Mouse (Mus musculus): ENCODE results near the gene Lysmd4. TPM values are rescaled to one million over a fixed set of nuclear protein-coding genes. Genes with fewer than 3 reads are reported as not detected.

Lysmd4 gene
- total and polyA plus RNA-seq, 3 experiments = 5.2 to 7.9 TPM; not detected in 1

DNA sequence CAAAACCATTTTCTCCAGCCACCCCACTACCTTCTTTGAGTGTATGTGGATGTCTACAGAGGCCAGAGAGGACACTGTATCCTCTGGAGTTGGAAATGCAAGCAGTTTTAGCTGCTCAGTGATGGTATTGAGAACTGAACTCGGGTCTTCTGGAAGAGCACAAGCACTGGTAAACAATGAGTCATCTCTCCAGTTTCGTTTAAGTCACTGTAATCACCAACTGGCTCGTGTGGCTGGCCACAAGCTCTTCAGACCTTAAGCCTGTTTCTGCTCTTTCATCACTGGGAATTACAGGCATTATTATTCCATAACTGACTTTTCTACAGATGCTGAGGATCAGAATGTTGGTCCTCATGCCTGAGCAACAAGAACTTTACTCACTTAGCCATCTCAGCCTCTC lies 82.6 kb downstream of the Lysmd4 start:
- no peak overlapping the region for H3K4me3 ChIP-seq (ENCODE audit: control insufficient read depth in 1 of 2, insufficient read depth in 1 of 2, low read depth in 2 of 2, low read length in 2 of 2)
- no peaks in the 10 kb centered on the region for H3K79me2 ChIP-seq (ENCODE audit: control insufficient read depth, insufficient read depth, low read length, poor library complexity)
- TF ChIP-seq NELFE (IDR thresholded peaks at IDR 0.05; ENCODE audit: low read depth, low read length) (no peak), USF1 (IDR thresholded peaks at IDR 0.05; ENCODE audit: low read depth, low read length) (no peak), TAL1 (IDR thresholded peaks at IDR 0.05; ENCODE audit: low read length) (no peak), NRF1 (IDR thresholded peaks at IDR 0.05; ENCODE audit: insufficient read depth, low read depth, low read length, poor library complexity, severe bottlenecking) (no peak), GATA1 (IDR thresholded peaks at IDR 0.05; ENCODE audit: low read depth, low read length) (no peak), HCFC1 (IDR thresholded peaks at IDR 0.05; ENCODE audit: low read depth, low read length) (no peak), EP300 (IDR thresholded peaks at IDR 0.05; ENCODE audit: low read depth in 1 of 2, low read length in 2 of 2) (no peak), MAZ (IDR thresholded peaks at IDR 0.05; ENCODE audit: low read depth, low read length) (no peak), KAT2A (conservative IDR thresholded peaks at IDR 0.05; ENCODE audit: low read depth, low read length) (no peak), POLR2AphosphoS2 (IDR thresholded peaks at IDR 0.05; ENCODE audit: low read length) (no peak), ELF1 (IDR thresholded peaks at IDR 0.05; ENCODE audit: low read depth, low read length) (no peak), ZNF384 (IDR thresholded peaks at IDR 0.05; ENCODE audit: low read depth, low read length) (no peak), GABPA (IDR thresholded peaks at IDR 0.05; ENCODE audit: low read depth, low read length) (no peak), CTCF (IDR thresholded peaks at IDR 0.05 in 2 of 3, conservative IDR thresholded peaks at IDR 0.05 in 1 of 3; ENCODE audit: control insufficient read depth in 1 of 3, insufficient read depth in 1 of 3, low read depth in 2 of 3, low read length in 3 of 3, poor library complexity in 1 of 3, severe bottlenecking in 1 of 3) (no peak)
- H3K27me3 ChIP-seq (ENCODE audit: control insufficient read depth in 1 of 2, insufficient read depth in 2 of 2, low read length in 2 of 2) = no peaks in the 10 kb centered on the region
- H3K4me1 ChIP-seq (ENCODE audit: control insufficient read depth in 1 of 2, insufficient read depth in 2 of 2, low read length in 2 of 2) = peaks cover 0 to 14% of the 10 kb centered on the region in 2 experiments; a peak in 2 of 4 replicates
- DNase-seq (ENCODE audit: low read depth, low spot score) = no peak
- H3K36me3 ChIP-seq (ENCODE audit: control insufficient read depth in 1 of 2, insufficient read depth in 2 of 2, low read length in 2 of 2) = peaks cover 0 to 13% of the 10 kb centered on the region in 2 experiments; a peak in 3 of 4 replicates
- H3K27ac ChIP-seq (ENCODE audit: control insufficient read depth, low read depth, low read length) = no peak overlapping the region
- H3K9ac ChIP-seq (ENCODE audit: control insufficient read depth, low read depth, low read length, poor library complexity, severe bottlenecking) = no peak overlapping the region
- no peaks in the 10 kb centered on the region for H3K9me3 ChIP-seq (replicated peaks; ENCODE audit: insufficient read depth, low read length)

DNA sequence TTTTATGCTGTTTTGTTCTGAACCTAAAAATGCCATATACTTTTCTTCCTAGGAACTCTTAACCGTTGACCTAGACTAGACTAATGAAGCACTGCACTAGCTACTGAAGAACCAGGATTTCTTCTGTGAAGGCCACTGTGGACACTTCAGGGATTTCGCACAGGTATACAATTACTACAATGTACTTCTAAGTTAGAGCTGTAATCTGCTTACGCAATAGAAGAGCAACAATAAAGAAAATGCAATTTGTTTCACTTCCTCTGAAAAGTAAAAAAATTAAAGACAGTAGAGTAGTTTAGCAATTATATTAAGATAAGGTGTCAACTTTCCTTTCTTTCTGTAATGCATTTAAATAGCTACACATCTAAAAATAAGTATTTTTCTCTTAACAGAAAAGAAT lies 84.7 kb downstream of the Lysmd4 start:
- H3K4me1 ChIP-seq (ENCODE audit: control insufficient read depth in 1 of 2, insufficient read depth in 2 of 2, low read length in 2 of 2) = peaks cover 3 to 14% of the 10 kb centered on the region in 2 experiments; a peak in 3 of 4 replicates

More for the DNA sequence above, 84.7 kb downstream of the Lysmd4 start:
- H3K27me3 ChIP-seq (ENCODE audit: control insufficient read depth in 1 of 2, insufficient read depth in 2 of 2, low read length in 2 of 2) = no peaks in the 10 kb centered on the region
- no peak for DNase-seq (ENCODE audit: low read depth, low spot score)
- TF ChIP-seq ZC3H11A (IDR thresholded peaks at IDR 0.05; ENCODE audit: low read depth, low read length) = no peak
- TF ChIP-seq ELF1 (IDR thresholded peaks at IDR 0.05; ENCODE audit: low read depth, low read length) = no peak
- TF ChIP-seq CHD1 (IDR thresholded peaks at IDR 0.05; ENCODE audit: low read depth, low read length) = no peak
- TF ChIP-seq POLR2AphosphoS5 (IDR thresholded peaks at IDR 0.05; ENCODE audit: borderline replicate concordance, low read depth, low read length) = no peak
- TF ChIP-seq GABPA (IDR thresholded peaks at IDR 0.05; ENCODE audit: low read depth, low read length) = no peak
- TF ChIP-seq ETS1 (IDR thresholded peaks at IDR 0.05; ENCODE audit: low read depth, low read length) = no peak
- no peak for TF ChIP-seq MEF2A (IDR thresholded peaks at IDR 0.05; ENCODE audit: extremely low read depth, insufficient replicate concordance, low read depth, low read length, poor library complexity, severe bottlenecking)
- no peak for TF ChIP-seq BHLHE40 (IDR thresholded peaks at IDR 0.05; ENCODE audit: borderline replicate concordance, low read depth, low read length)
- no peak for TF ChIP-seq E2F4 (IDR thresholded peaks at IDR 0.05; ENCODE audit: borderline replicate concordance, low read depth, low read length)
- no peak for TF ChIP-seq POLR2A (IDR thresholded peaks at IDR 0.05; ENCODE audit: control insufficient read depth in 1 of 2, insufficient read depth in 1 of 2, low read depth in 1 of 2, low read length in 2 of 2, poor library complexity in 1 of 2)
- no peak for TF ChIP-seq USF1 (IDR thresholded peaks at IDR 0.05; ENCODE audit: low read depth, low read length)
- no peak for TF ChIP-seq KAT2A (conservative IDR thresholded peaks at IDR 0.05; ENCODE audit: low read depth, low read length)
- no peak for TF ChIP-seq JUND (IDR thresholded peaks at IDR 0.05; ENCODE audit: low read depth, low read length)
- no peak for TF ChIP-seq MAX (IDR thresholded peaks at IDR 0.05; ENCODE audit: low read length)
- no peak for TF ChIP-seq TAL1 (IDR thresholded peaks at IDR 0.05; ENCODE audit: low read length)
- TF ChIP-seq ZMIZ1 (IDR thresholded peaks at IDR 0.05; ENCODE audit: low read depth, low read length) = no peak
- TF ChIP-seq CTCF (IDR thresholded peaks at IDR 0.05 in 2 of 3, conservative IDR thresholded peaks at IDR 0.05 in 1 of 3; ENCODE audit: control insufficient read depth in 1 of 3, insufficient read depth in 1 of 3, low read depth in 2 of 3, low read length in 3 of 3, poor library complexity in 1 of 3, severe bottlenecking in 1 of 3) = no peak
- TF ChIP-seq ZKSCAN1 (IDR thresholded peaks at IDR 0.05; ENCODE audit: low read depth, low read length) = no peak
- no peak for TF ChIP-seq ZNF384 (IDR thresholded peaks at IDR 0.05; ENCODE audit: low read depth, low read length)
- H3K4me3 ChIP-seq (ENCODE audit: control insufficient read depth in 1 of 2, insufficient read depth in 1 of 2, low read depth in 2 of 2, low read length in 2 of 2) = no peak overlapping the region
- H3K9ac ChIP-seq (ENCODE audit: control insufficient read depth, low read depth, low read length, poor library complexity, severe bottlenecking) = no peak overlapping the region
- no peaks in the 10 kb centered on the region for H3K79me2 ChIP-seq (ENCODE audit: control insufficient read depth, insufficient read depth, low read length, poor library complexity)
- no peak overlapping the region for H3K27ac ChIP-seq (ENCODE audit: control insufficient read depth, low read depth, low read length)
- no peaks in the 10 kb centered on the region for H3K9me3 ChIP-seq (replicated peaks; ENCODE audit: insufficient read depth, low read length)
- H3K36me3 ChIP-seq (ENCODE audit: control insufficient read depth in 1 of 2, insufficient read depth in 2 of 2, low read length in 2 of 2) = peaks cover 0 to 18% of the 10 kb centered on the region in 2 experiments; a peak in 3 of 4 replicates
